Mouse (Mus musculus): Measurements from ENCODE around the gene Gm45808.

DNA sequence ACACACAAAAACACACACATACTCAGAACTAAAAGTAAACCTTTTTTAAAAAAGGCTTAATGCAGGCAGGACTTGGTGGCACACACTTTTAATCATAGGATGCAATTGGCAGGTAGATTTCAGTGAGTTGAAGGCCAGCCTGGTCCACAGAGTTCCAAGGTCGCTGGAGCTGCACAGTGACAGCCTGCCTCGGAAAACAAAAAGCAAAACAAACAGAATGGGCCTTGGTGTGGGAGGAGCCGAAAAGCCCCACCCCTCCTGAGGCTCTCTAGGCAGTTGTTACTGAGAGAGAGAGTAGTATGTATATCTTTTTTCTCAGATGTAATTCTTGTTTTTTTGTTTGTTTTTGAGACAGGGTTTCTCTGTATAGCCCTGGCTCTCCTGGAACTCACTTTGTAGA lies 4.7 kb upstream of the Gm45808 start:
- TF ChIP-seq POLR2A (IDR thresholded peaks at IDR 0.05; ENCODE audit: borderline replicate concordance, extremely low read depth, low read depth, low read length) (peak; percentile 35; the same call in 1 of the 2 replicates), CTCF (IDR thresholded peaks at IDR 0.05; ENCODE audit: insufficient read depth, low read length) (no peak)
